Comparison of ENCODE assay signal across 18 mouse cellular contexts in the genomic region with DNA sequence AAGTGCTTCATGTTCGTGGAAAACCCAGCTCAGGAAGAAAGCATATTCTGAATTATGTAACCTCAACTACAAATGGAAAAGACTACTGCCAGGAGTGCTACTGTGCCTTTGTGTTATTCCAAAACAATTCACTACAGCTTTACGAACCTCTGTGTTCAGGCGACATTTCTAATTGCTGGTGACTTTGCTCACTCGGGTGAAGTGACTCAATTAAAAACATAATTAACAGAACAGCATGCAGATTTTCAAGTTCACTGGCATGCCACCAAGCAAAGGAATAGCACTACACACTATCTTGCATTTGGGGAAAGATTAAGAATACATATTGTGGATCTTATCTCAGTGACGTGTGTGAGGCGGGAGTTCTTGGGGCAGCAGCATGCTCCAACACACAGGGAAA. TPM values are rescaled to one million over a fixed set of nuclear protein-coding genes. Genes with fewer than 3 reads are reported as not detected.
A peak's percentile ranks its signal among the peaks of the same experiment; 100 is the strongest.
DNase-seq lines count a peak whose midpoint lies in the region; ATAC-seq and TF ChIP-seq lines count a peak whose summit lies in the region.
"Had no signal": no experiment of that assay in that cellular context is flagged by ENCODE, and none has a peak within 500 bp of the region (broad histone marks: within the 10 kb centered on the region; RNA-seq: fewer than 3 reads in every experiment).

No protein-coding gene starts in this region.

- ATAC-seq in forebrain, embryonic 12.5 days (ENCODE audit: low FRiP score), result peak; percentile 30; the same call in 1 of the 2 replicates
- peak; percentile 53; the same call in 1 of the 2 replicates for ATAC-seq in neural tube, embryonic 15.5 days (ENCODE audit: low FRiP score)
- ATAC-seq: intestine, embryonic 15.5 days had no signal

- no peak for TF ChIP-seq POLR2A in brain, embryonic 14.5 days (IDR thresholded peaks at IDR 0.05; ENCODE audit: borderline replicate concordance, extremely low read depth, insufficient read depth, insufficient read length, poor library complexity, severe bottlenecking)

- H3K27ac ChIP-seq in forebrain, embryonic 12.5 days, result no peak overlapping the region
- H3K27ac ChIP-seq in forebrain, embryonic 10.5 days, result no peak overlapping the region
- peak overlapping the region; percentile 68 for H3K27ac ChIP-seq in left cerebral cortex, adult 2 months
- 0 out of 2 replicates have a peak overlapping the region, but pooled peaks have one; percentile 33 for H3K27ac ChIP-seq in neural tube, embryonic 15.5 days (replicated peaks)
- H3K27ac ChIP-seq: embryonic facial prominence, embryonic 12.5 days; intestine, embryonic 15.5 days; limb, embryonic 13.5 days; liver, embryonic 14.5 days had no signal

- intact Hi-C loops in left cerebral cortex, adult 2 months (cut with DNase I), result no loop called here

- WGBS in forebrain, embryonic 12.5 days, result 33% methylated on average over 6 of the region's 6 CpGs
- WGBS in forebrain, embryonic 10.5 days, result 67% methylated on average over 6 of the region's 6 CpGs
- WGBS in neural tube, embryonic 15.5 days, result 39% methylated on average over 6 of the region's 6 CpGs

- no peak overlapping the region for H3K9ac ChIP-seq in forebrain, embryonic 12.5 days
- no peak overlapping the region for H3K9ac ChIP-seq in neural tube, embryonic 15.5 days (replicated peaks)
- H3K9ac ChIP-seq: embryonic facial prominence, embryonic 12.5 days; heart, embryonic 12.5 days; intestine, embryonic 15.5 days; limb, embryonic 13.5 days; liver, embryonic 14.5 days had no signal

- no peak overlapping the region for H3K4me3 ChIP-seq in forebrain, embryonic 12.5 days (replicated peaks)
- no peak overlapping the region for H3K4me3 ChIP-seq in forebrain, embryonic 10.5 days
- H3K4me3 ChIP-seq in left cerebral cortex, adult 2 months, result no peak overlapping the region
- no peak overlapping the region for H3K4me3 ChIP-seq in neural tube, embryonic 15.5 days (replicated peaks)
- H3K4me3 ChIP-seq: embryonic facial prominence, embryonic 12.5 days; heart, embryonic 12.5 days; intestine, embryonic 15.5 days; limb, embryonic 13.5 days had no signal

- H3K4me1 ChIP-seq in forebrain, embryonic 12.5 days, result peaks cover 15% of the 10 kb centered on the region
- peaks cover 34% of the 10 kb centered on the region for H3K4me1 ChIP-seq in forebrain, embryonic 10.5 days
- peaks cover 12% of the 10 kb centered on the region for H3K4me1 ChIP-seq in neural tube, embryonic 15.5 days
- H3K4me1 ChIP-seq: embryonic facial prominence, embryonic 12.5 days; heart, embryonic 12.5 days; intestine, embryonic 15.5 days; limb, embryonic 13.5 days had no signal

- no peak for TF ChIP-seq CTCF in left cerebral cortex, adult 2 months (IDR thresholded peaks at IDR 0.05)
- TF ChIP-seq CTCF in brain, embryonic 14.5 days (IDR thresholded peaks at IDR 0.05; ENCODE audit: borderline replicate concordance, extremely low read depth, insufficient read depth, insufficient read length), result no peak

- no peak for DNase-seq in forebrain, embryonic 10.5 days (ENCODE audit: extremely low spot score, low spot score)
- no peak for DNase-seq in left cerebral cortex, adult 2 months (ENCODE audit: extremely low spot score in 1 of 2, low spot score in 2 of 2)
- no peak for DNase-seq in left cerebral cortex, adult 18-20 months (ENCODE audit: low spot score in 2 of 2)
- DNase-seq in brain, embryonic 14.5 days (ENCODE audit: low read depth), result peak; percentile 81
- no peak for DNase-seq in thymus, postnatal 0 days (ENCODE audit: low spot score)
- no peak for DNase-seq in ovary, postnatal 36 days (ENCODE audit: low spot score)
- DNase-seq: adrenal gland, adult 8-10 months; cerebellum, adult 2 months; right cerebral cortex, postnatal 4 days; thymus, postnatal 4 days had no signal

- no peaks in the 10 kb centered on the region for H3K36me3 ChIP-seq in forebrain, embryonic 12.5 days (replicated peaks)
- peaks cover 16% of the 10 kb centered on the region for H3K36me3 ChIP-seq in forebrain, embryonic 10.5 days (replicated peaks)
- peaks cover 3% of the 10 kb centered on the region; the same call in 1 of the 2 replicates for H3K36me3 ChIP-seq in neural tube, embryonic 15.5 days

- no peaks in the 10 kb centered on the region for H3K9me3 ChIP-seq in forebrain, embryonic 12.5 days
- no peaks in the 10 kb centered on the region for H3K9me3 ChIP-seq in forebrain, embryonic 10.5 days
- H3K9me3 ChIP-seq in neural tube, embryonic 15.5 days (replicated peaks), result no peaks in the 10 kb centered on the region
- H3K9me3 ChIP-seq: embryonic facial prominence, embryonic 12.5 days; heart, embryonic 12.5 days; intestine, embryonic 15.5 days; limb, embryonic 13.5 days had no signal

- no peak overlapping the region for H3K4me2 ChIP-seq in forebrain, embryonic 12.5 days
- H3K4me2 ChIP-seq in neural tube, embryonic 15.5 days, result no peak overlapping the region
- H3K4me2 ChIP-seq: embryonic facial prominence, embryonic 12.5 days; heart, embryonic 12.5 days; intestine, embryonic 15.5 days; limb, embryonic 13.5 days had no signal

- H3K27me3 ChIP-seq in forebrain, embryonic 12.5 days, result no peaks in the 10 kb centered on the region
- H3K27me3 ChIP-seq in forebrain, embryonic 10.5 days (ENCODE audit: poor library complexity, severe bottlenecking), result no peaks in the 10 kb centered on the region
- no peaks in the 10 kb centered on the region for H3K27me3 ChIP-seq in neural tube, embryonic 15.5 days (replicated peaks)
- H3K27me3 ChIP-seq: CH12.LX; embryonic facial prominence, embryonic 12.5 days; heart, embryonic 12.5 days; intestine, embryonic 15.5 days; limb, embryonic 13.5 days had no signal

RNA-seq across cellular contexts. Expression of a gene that starts 57.1 kb away (rescaled TPM):
- 310 and 357 TPM in 2 replicates for polyA plus RNA-seq in forebrain, embryonic 12.5 days (2016; fragmentation: Nextera tagmentation; extraction: Ambion mirVana)
- 142 and 150 TPM in 2 replicates for polyA plus RNA-seq in forebrain, embryonic 10.5 days (2016; fragmentation: Nextera tagmentation; extraction: Ambion mirVana)
- 100 to 1,000 TPM; 358 to 392 TPM for total RNA-seq in left cerebral cortex, adult 2 months (2021)
- 100 to 1,000 TPM; 362 to 387 TPM for total RNA-seq in left cerebral cortex, adult 18-20 months (2021)
- 317 and 456 TPM in 2 replicates for polyA plus RNA-seq in brain, embryonic 14.5 days (2012; rRNA removed)
- polyA plus RNA-seq in neural tube, embryonic 15.5 days (2015; fragmentation: Nextera tagmentation; extraction: Ambion mirVana), result 623 and 715 TPM in 2 replicates
- polyA plus RNA-seq in thymus, postnatal 0 days (2015; fragmentation: Nextera tagmentation; extraction: Ambion mirVana), result 69.8 and 79.9 TPM in 2 replicates
- total RNA-seq: CH12.LX had no signal

Comparison
In these comparisons a context has a peak if more than half of its experiments do, and no peak if none do; other contexts are left out.
1. H3K27ac ChIP-seq: peak in left cerebral cortex, adult 2 months (single experiment) and neural tube, embryonic 15.5 days (single experiment); none in forebrain, embryonic 12.5 days (single experiment) and forebrain, embryonic 10.5 days (single experiment).